Mouse (Mus musculus) embryonic fibroblast, embryonic 13.5 days (primary cell): Measurements from ENCODE around the gene Smc3.

ENCODE experiments used
- CTCF ChIP-seq: IDR thresholded peaks from 2 replicates; pipeline ENCODE4 v1.5.1; 2011; ENCODE audit warnings: mild to moderate bottlenecking, control low read depth, low read length, moderate library complexity, borderline replicate concordance; ENCODE audit not compliant: insufficient read depth
- POLR2A ChIP-seq: IDR thresholded peaks from 2 replicates; pipeline ENCODE4 v1.6.1; 2011; ENCODE audit warnings: low read depth, mild to moderate bottlenecking, control low read depth, low read length, moderate library complexity

DNA sequence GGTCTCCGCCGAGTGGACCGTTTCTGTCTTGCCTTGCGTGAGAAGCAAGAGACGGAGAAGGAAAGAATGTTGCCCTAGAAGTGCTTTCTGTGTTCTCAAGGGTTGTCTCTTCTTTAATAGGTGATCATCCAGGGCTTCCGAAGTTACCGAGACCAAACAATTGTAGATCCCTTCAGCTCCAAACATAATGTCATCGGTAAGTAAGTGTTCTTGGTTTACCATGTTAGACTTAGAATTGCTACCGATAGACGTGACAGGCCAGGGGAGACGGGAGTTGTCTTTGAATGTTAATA is 1.1 kb downstream of the Smc3 start:
- TF ChIP-seq CTCF (no peak), POLR2A (no peak)
